Mouse (Mus musculus) lung, adult 18-20 months (tissue): ENCODE results near the gene Adamts6.

ENCODE experiments used
- DNase-seq, 2 experiments: peaks; one replicate each; pipeline ENCODE4 v3.0.0; 2022; ENCODE audit warnings: mixed read lengths in 2 of 2

Gene Adamts6

GRCm38 (mm10) chr13:104468061-104468460 lies 180.4 kb downstream of the Adamts6 start:
- no peak for DNase-seq

GRCm38 (mm10) chr13:104476285-104476956 lies 188.8 kb downstream of the Adamts6 start:
- no peak for DNase-seq

- DNase-seq = no peak
Observed at GRCm38 (mm10) chr13:104482426-104483089, 194.9 kb downstream of the Adamts6 start.

GRCm38 (mm10) chr13:104483111-104483722 lies 195.6 kb downstream of the Adamts6 start:
- DNase-seq = no peak

- no peak for DNase-seq
Observed at GRCm38 (mm10) chr13:104491046-104491811, 203.6 kb downstream of the Adamts6 start.

- no peak for DNase-seq
Observed at GRCm38 (mm10) chr13:104493466-104493993, 205.9 kb downstream of the Adamts6 start.

- DNase-seq = no peak
Observed at GRCm38 (mm10) chr13:104494200-104494873, 206.7 kb downstream of the Adamts6 start.

- DNase-seq = no peak
Observed at GRCm38 (mm10) chr13:104497592-104497991, 210.0 kb downstream of the Adamts6 start.

GRCm38 (mm10) chr13:104498669-104499068 lies 211.0 kb downstream of the Adamts6 start:
- no peak for DNase-seq

- DNase-seq = no peak
Observed at GRCm38 (mm10) chr13:104499116-104500040, 211.7 kb downstream of the Adamts6 start.

- no peak for DNase-seq
Observed at GRCm38 (mm10) chr13:104502406-104502805, 214.8 kb downstream of the Adamts6 start.

- no peak for DNase-seq
Observed at GRCm38 (mm10) chr13:104504043-104504442, 216.4 kb downstream of the Adamts6 start.

GRCm38 (mm10) chr13:104506165-104506875 lies 218.7 kb downstream of the Adamts6 start:
- peak; percentile 19 to 25 for DNase-seq

GRCm38 (mm10) chr13:104507671-104508070 lies 220.0 kb downstream of the Adamts6 start:
- DNase-seq = no peak

GRCm38 (mm10) chr13:104509561-104510493 lies 222.2 kb downstream of the Adamts6 start:
- no peak for DNase-seq

- DNase-seq = peak in 1 of 2 experiments; percentile 7
Observed at GRCm38 (mm10) chr13:104510766-104511165, 223.1 kb downstream of the Adamts6 start.

GRCm38 (mm10) chr13:104515054-104515453 lies 227.4 kb downstream of the Adamts6 start:
- no peak for DNase-seq

GRCm38 (mm10) chr13:104516146-104516545 lies 228.5 kb downstream of the Adamts6 start:
- DNase-seq = no peak

- DNase-seq = no peak
Observed at GRCm38 (mm10) chr13:104516766-104517364, 229.2 kb downstream of the Adamts6 start.
